Mouse (Mus musculus) gastrocnemius, postnatal 4 days (tissue): ENCODE results near the gene Myo1a. TPM values are rescaled to one million over a fixed set of nuclear protein-coding genes. Genes with fewer than 3 reads are reported as not detected.

Experiments
- DNase-seq, 2 experiments: peaks; one replicate each; pipeline ENCODE4 v3.0.0; 2021 to 2022; ENCODE audit warnings: low spot score in 2 of 2, mixed read lengths in 2 of 2
- total RNA-seq, 2 experiments: library from RNA; stranded (reverse); gene quantifications; 2 replicates each; pipeline ENCODE4 v1.2.3; 2021

Myo1a gene
- total RNA-seq, 2 experiments from 2014 or later = 0.29 to 1.0 TPM

GRCm38 (mm10) chr10:127728437-127728836 is 23.5 kb downstream of the Myo1a start:
- no peak for DNase-seq

GRCm38 (mm10) chr10:127730285-127730932 is 25.4 kb downstream of the Myo1a start:
- no peak for DNase-seq

GRCm38 (mm10) chr10:127730933-127731310 is 26.0 kb downstream of the Myo1a start:
- DNase-seq = no peak

GRCm38 (mm10) chr10:127731397-127731796 is 26.4 kb downstream of the Myo1a start:
- no peak for DNase-seq

- DNase-seq = no peak
Observed at GRCm38 (mm10) chr10:127734434-127734833, 29.5 kb downstream of the Myo1a start.

GRCm38 (mm10) chr10:127736266-127736665 is 31.3 kb downstream of the Myo1a start:
- no peak for DNase-seq

GRCm38 (mm10) chr10:127736916-127737315 is 31.9 kb downstream of the Myo1a start:
- DNase-seq = no peak

GRCm38 (mm10) chr10:127737552-127737951 is 32.6 kb downstream of the Myo1a start:
- DNase-seq = no peak

GRCm38 (mm10) chr10:127738151-127738882 is 33.3 kb downstream of the Myo1a start:
- no peak for DNase-seq

- DNase-seq = peak; percentile 80 to 82
Observed at GRCm38 (mm10) chr10:127739083-127739660, 34.2 kb downstream of the Myo1a start, which contains the start of gene Zbtb39. Gene Zbtb39 (plus strand): TSS chr10:127739538.

GRCm38 (mm10) chr10:127739661-127740161 is 34.7 kb downstream of the Myo1a start:
- DNase-seq = peak; percentile 31 to 38

- peak in 1 of 2 experiments; percentile 49 for DNase-seq
Observed at GRCm38 (mm10) chr10:127744661-127745060, 39.7 kb downstream of the Myo1a start.

GRCm38 (mm10) chr10:127745886-127746285 is 40.9 kb downstream of the Myo1a start:
- no peak for DNase-seq

- no peak for DNase-seq
Observed at GRCm38 (mm10) chr10:127747254-127747653, 42.3 kb downstream of the Myo1a start.

GRCm38 (mm10) chr10:127748847-127749612 is 44.1 kb downstream of the Myo1a start:
- DNase-seq = peak in 1 of 2 experiments; percentile 8

GRCm38 (mm10) chr10:127750136-127750777 is 45.3 kb downstream of the Myo1a start:
- peak in 1 of 2 experiments; percentile 9 for DNase-seq

- no peak for DNase-seq
Observed at GRCm38 (mm10) chr10:127751548-127751947, 46.6 kb downstream of the Myo1a start, which contains the start of gene Gpr182. Gene Gpr182 (minus strand): TSS chr10:127751732.

GRCm38 (mm10) chr10:127754566-127755166 is 49.7 kb downstream of the Myo1a start:
- DNase-seq = peak in 1 of 2 experiments; percentile 5

- no peak for DNase-seq
Observed at GRCm38 (mm10) chr10:127755246-127755645, 50.3 kb downstream of the Myo1a start.
